Mouse (Mus musculus): Measurements from ENCODE around the gene Cdc42se1.

Gene Cdc42se1

GRCm38 (mm10) chr3:95250783-95251424 lies 22.4 kb downstream of the Cdc42se1 start, which contains the start of gene Bnipl:
Gene Bnipl (minus strand): TSS chr3:95251193.
- DNase-seq (ENCODE audit: low spot score): no peak

GRCm38 (mm10) chr3:95256931-95257330 lies 28.4 kb downstream of the Cdc42se1 start:
- DNase-seq (ENCODE audit: low spot score): no peak

DNA sequence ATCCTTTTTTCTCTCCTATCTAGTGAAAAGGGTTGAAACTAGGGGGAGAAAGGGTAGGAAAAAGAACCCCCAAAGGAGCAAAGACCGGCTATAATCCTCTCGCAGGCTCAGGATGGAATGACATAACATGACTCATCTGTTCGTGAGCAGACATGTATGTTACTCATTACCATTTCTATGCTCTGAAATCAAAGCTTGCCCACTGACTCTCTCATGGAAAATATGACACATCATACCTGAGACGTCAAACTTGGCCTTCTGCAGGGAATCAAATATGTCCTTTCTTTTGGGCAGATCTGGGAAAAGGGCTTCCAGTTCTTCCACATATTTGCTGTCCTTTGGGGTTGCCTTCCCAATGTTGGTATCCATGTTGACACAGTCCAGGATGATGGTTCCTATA lies 33.4 kb downstream of the Cdc42se1 start:
- no peak for DNase-seq (ENCODE audit: low spot score)

DNA sequence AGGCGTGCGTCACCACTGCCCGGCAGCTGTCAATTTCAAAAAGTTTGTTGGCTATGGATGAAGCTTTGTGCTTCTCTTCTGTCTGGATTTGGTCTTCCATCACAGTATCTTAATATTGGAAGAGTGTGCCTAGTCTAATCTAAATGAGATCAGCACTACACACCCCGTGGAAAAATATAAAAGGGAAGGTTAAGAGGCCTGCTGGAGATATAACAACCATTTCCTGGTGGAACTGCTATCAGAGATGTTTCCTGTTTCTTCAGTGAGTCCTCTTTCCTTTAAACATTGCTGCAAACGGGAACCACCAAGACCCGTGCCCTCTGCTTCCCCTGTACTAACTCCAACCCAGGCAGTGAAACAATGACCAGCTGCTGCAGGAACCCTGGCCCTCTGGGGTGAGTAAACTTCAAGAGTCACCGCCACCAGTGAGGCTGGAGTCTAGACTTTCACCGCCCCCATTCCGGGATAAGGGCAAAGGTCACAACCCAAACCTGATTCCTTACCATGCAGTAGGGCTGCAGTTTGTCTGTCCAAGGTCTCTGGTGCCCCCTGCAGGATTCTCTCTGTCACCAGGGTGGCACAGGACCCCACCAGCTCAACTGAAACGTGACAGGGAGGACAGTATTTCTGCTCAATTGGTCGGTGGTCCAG lies 34.7 kb downstream of the Cdc42se1 start:
- DNase-seq (ENCODE audit: low spot score): peak; percentile 84

GRCm38 (mm10) chr3:95264724-95265123 lies 36.2 kb downstream of the Cdc42se1 start:
- DNase-seq (ENCODE audit: low spot score): no peak

DNA sequence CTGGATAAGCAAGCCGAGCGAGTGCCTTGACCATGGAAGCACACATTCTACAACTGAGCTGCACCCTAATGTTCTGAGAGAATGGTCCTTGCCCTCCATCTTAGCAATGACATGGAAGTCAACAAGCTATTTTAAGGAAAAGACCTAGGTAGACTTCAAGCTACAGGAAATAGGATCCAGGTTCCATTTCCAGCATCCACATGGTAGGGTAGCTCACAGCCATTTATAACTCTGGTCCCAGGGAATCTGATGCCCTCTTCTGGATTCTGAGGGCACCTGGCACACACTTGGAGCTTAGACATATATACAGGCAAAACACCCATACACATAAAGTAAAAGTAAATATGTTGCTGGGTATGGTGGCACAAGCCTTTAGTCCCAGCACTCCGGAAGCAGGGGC lies 37.5 kb downstream of the Cdc42se1 start:
- no peak for DNase-seq (ENCODE audit: low spot score)

GRCm38 (mm10) chr3:95267855-95268254 lies 39.3 kb downstream of the Cdc42se1 start:
- no peak for DNase-seq (ENCODE audit: low spot score)

- DNase-seq (ENCODE audit: low spot score): no peak
These were observed 41.3 kb downstream of the Cdc42se1 start for GRCm38 (mm10) chr3:95269789-95270188.

DNA sequence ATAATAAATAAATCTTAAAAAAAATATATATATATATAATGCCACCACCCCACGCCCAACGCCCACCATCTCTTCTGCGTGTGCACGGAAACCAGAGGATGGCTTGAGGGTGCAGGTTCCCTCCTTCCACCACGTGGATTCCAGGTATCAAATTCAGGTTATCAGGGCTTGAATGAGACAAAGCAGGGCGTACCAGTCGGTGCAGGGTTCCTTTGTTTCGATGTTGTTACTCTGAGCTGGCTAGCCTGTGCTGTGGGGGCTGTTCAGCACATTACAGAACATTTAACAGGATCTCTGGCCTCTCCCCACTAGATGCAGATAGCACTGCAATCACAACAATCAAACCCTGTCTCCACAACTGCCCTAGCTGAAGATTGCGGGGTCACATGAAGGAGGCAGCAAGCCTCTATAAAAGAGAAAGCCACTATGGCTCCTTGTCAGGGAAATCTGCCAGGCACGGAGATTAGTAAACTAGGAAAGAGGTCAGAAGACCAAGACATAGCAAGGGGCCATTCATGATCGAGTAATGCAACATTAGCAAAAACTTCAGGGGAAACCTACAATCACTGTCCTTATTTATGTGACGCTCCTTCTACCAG lies 42.3 kb downstream of the Cdc42se1 start:
- DNase-seq (ENCODE audit: low spot score): no peak

- DNase-seq (ENCODE audit: low spot score): no peak
These were observed 44.9 kb downstream of the Cdc42se1 start for GRCm38 (mm10) chr3:95273471-95273870.

GRCm38 (mm10) chr3:95274453-95274852 lies 45.9 kb downstream of the Cdc42se1 start:
- no peak for DNase-seq (ENCODE audit: low spot score)

GRCm38 (mm10) chr3:95275161-95275560 lies 46.6 kb downstream of the Cdc42se1 start:
- DNase-seq (ENCODE audit: low spot score): no peak

- DNase-seq (ENCODE audit: low spot score): no peak
These were observed 47.9 kb downstream of the Cdc42se1 start for GRCm38 (mm10) chr3:95276428-95276934.

- peak; percentile 56 for DNase-seq (ENCODE audit: low spot score)
These were observed 48.6 kb downstream of the Cdc42se1 start for GRCm38 (mm10) chr3:95277149-95277551.

DNA sequence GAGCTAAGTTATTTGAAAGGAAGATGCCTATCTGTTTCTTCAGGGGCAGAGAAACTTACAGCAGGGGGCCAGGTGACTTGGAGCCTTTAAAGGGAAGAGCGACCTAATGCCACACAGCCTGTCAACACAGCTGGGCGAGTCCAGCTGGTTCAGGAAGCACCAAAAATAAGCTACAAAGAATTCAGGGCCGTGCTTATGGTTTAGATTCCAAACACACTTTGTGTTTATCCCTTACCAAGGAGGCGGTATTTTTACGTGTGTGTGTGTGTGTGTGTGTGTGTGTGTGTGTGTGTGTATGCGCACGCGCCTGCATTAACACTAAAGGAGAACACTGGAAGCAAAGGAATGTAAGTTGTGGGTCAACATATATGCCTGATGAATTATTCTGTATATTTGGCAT lies 52.2 kb downstream of the Cdc42se1 start:
- peak; percentile 46 for DNase-seq (ENCODE audit: low spot score)

DNA sequence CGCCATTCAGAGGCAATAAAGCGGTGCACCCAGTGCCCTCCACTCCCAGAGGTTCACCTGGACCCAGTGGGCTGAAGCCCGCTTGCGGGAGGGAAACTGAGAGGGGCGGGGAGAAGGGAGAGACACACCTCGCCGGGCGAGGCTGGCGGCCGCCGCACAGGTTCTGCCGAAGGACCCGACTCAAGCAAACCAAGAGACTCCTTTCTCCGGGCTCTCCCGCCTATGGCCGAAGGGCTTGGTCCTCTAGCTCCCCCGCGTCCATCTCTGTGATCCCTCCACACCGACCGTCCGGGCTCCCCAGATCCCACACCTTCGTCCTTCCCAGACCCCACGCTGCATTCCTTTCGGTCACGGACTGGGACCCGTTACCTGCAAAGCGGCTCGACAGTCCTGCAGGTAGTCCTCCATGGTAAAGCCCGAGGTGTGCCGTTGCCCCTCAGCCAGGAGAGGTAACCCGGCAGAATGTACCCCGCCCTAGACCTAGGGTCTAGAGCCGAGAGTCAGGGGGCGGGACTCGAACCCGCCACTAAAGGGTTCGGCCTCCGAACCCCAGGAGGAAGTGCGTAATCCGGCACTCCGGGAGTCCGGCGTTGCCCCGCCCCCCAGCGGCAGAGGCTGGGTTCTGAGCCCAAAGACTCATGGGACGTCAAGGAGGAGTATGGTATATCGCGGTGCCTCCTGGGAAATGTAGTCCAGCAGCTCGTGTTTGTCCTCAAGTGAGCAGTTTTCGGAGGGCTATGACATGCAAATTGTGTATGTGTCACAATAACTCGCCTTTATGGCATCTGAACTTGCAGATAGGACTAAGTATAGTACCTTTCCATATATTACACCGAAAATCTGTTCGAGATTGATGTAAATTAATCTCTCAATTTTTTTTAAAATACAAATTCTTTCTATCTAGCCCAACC lies 52.9 kb downstream of the Cdc42se1 start, which contains the start of the genes Mindy1 and Prune1:
Gene Mindy1, plus strand, starts transcription at position 130 of the 911 bp plus-strand sequence.
Gene Prune1, minus strand, starts transcription at position 861 of the 911 bp plus-strand sequence.
- DNase-seq (ENCODE audit: low spot score): peak; percentile 99

DNA sequence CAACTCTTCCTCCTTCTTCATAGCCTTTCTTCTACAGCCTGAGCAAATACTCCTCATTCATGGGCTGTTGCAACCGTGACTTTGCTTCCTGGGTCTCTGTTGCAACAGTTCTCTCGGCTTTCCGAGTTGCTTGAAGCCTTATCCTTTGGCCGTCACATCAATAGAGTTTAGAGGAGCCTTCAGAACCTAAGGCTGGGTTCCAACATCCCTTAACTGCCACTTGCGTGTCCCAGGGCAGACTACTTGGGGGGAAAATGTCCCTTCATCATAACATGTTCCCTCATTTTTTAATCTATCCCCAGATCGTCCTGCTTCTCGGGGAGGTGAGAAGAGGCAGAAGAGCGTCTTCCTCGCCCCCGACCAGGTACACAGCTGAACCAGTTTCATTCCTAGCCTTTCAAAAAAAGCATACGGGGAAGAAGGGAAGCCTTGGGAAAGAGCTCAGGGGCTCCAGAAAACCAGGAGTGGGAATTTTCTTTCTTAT lies 53.9 kb downstream of the Cdc42se1 start:
- DNase-seq (ENCODE audit: low spot score): peak; percentile 41

DNA sequence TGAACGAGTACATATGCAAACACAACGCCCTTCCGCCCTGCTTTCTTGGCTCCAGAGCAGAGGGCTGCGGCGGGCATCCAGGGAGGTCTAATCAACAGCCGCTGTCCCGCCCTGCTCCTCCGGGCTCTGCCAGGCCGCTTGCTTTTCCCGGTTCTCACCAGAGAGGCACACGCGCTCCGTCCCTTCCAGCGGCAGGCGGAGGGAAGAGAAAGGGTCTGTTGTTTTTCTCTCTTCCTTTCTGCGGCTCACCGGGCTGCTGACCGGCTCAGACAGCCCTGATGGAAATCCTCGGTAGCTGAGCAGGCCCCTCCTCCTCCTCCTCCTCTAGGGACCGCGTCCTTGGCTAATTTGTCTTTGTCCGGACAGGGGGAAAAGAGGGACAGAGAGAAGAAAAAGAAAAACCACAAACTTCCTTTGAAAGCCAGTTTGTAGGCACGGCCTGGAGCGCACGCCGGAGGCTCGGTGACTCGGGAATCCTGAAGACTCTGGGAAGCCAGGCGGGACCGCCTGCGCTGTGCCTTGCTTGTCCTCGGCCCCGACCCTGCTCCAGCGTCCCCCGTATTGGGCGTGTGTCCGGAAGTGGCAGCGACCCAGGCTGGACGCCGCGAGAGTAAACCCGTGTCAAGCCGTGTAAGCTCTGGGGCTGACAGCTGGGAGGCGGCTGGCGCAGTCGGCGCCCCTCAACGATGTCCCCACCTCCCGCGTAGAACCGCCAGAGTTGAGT lies 54.5 kb downstream of the Cdc42se1 start:
- DNase-seq (ENCODE audit: low spot score): peak; percentile 86

DNA sequence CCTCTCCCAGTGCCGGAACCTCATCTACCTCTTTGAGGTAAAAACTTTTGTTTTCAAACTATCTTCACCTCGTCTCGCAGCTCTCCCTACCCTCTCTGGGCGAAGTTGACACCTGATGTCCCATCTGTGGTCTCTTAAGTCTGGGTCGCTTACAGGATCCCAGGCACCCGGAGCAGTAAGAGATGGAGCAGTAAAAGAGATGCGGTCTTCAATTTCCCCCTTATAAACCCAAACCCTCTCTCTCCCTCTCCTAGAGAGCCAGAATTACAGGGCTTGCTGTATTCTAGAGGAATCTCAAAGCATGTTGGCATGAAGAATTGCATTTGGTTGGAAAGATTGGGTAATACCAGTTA lies 55.0 kb downstream of the Cdc42se1 start:
- no peak for DNase-seq (ENCODE audit: low spot score)

DNA sequence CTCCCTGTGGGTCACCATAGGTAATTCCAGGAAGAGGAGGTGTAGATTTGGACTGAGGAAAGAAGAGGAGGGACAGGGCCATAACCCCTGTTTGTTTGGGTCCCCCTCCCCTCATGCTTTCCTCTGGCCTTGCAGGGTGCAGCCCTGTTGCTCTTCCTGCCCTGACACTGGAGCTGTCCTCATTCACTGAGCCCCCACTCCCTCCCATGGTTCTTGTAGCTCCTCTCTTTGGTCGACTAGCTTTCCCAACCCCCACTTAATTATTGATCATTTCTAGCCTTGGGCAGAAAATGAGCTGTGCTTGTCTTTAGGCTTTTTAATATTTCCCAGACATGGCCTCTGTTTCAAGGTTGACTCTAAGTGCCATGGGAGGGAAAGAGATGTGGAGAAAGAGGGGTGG lies 55.5 kb downstream of the Cdc42se1 start:
- DNase-seq (ENCODE audit: low spot score): peak; percentile 43

Data from testis, postnatal 10 days (tissue).